Mouse (Mus musculus): ENCODE results near the gene Ankrd65. TPM values are rescaled to one million over a fixed set of nuclear protein-coding genes. Genes with fewer than 3 reads are reported as not detected.
A peak's percentile ranks its signal among the peaks of the same experiment; 100 is the strongest.
"Not testable (repeated sequence)": the region's sequence is repeated elsewhere in the genome, so short reads cannot be mapped to it uniquely, and the experiment has no call there.

Gene Ankrd65
- polyA plus RNA-seq, 1 experiment from 2014 or later = not detected

DNA sequence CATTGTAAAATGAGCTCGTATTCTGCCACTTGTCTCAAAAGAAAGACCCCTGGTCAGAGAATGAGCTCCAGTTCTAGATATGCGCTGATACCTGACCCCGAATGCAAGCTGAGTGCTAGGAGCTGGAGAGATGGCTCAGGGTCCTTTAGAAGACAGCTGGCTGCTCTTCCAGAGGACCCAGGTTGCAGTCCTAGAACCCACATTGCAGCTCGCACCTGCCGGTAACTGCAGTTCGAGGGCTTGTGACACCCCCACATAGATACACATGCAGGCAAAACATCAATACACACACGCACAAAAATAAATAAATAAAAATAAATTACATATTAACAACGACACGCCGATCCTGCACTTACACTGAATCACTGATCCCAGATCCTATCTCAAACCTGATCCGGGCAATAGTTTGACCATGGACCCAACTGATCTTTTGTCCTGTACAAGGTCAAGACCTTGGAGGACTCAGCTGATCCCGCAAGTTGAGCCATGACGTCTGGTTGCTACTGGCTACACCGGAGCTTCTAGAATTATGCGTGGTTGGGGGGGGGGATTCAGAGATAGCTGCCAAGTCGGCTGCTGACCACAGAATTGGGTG lies 6.7 kb upstream of the Ankrd65 start:
- Histone ChIP-seq H3K9me3 (ENCODE audit: control insufficient read depth, low read length) (no peaks in the 10 kb centered on the region), H3K4me2 (ENCODE audit: low read depth, low read length) (peak overlapping the region; percentile 73), H3K27me3 (replicated peaks; ENCODE audit: control insufficient read depth, insufficient read depth, low read length) (no peaks in the 10 kb centered on the region), H3K4me3 (ENCODE audit: low read length) (peak overlapping the region; percentile 76), H3K36me3 (ENCODE audit: control insufficient read depth, insufficient read depth, low read length) (no peaks in the 10 kb centered on the region), H3K27ac (ENCODE audit: low read length) (peak overlapping the region; percentile 97), H3K9ac (ENCODE audit: low read depth, low read length) (peak overlapping the region; percentile 91), H3K4me1 (ENCODE audit: control insufficient read depth, insufficient read depth, low read length) (peaks cover 16% of the 10 kb centered on the region)
- 30% methylated on average over 16 of the region's 16 CpGs for WGBS
- peak; percentile 5; the same call in 1 of the 2 replicates for ATAC-seq

DNA sequence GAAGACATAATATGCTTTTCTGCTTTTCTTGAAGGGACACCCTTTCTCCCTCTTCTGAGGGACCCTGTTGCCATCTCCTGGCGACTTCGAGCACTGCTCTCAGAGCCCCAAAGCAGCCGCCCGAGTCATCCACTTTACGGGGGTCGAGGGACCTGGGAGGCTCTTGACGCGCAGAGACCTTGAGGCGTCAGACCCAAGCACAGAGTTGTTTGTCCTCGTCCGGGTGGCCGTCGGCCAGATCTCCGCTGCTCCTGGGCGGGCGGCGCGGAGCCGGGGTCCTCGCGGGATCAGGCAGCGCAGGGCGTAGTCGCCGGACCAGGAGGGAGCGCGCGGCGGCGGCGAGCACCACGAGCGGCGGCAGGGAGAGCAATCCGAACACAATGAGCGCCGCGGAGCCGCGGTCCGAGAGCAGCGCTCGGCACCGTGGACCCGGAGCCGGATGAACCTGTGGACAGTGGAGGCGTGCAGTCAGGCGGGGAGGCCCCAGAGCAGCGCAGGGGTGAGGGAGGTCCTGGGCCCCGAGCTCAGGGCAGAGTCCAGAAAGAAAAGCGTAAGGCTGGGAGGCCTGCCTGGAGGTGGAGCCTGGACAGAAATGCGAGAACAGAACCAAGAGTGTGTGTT lies 6.0 kb upstream of the Ankrd65 start:
- Histone ChIP-seq H3K4me3 (ENCODE audit: low read length) (peak overlapping the region; percentile 76), H3K9ac (ENCODE audit: low read depth, low read length) (peak overlapping the region; percentile 91), H3K4me2 (ENCODE audit: low read depth, low read length) (peak overlapping the region; percentile 73), H3K27me3 (replicated peaks; ENCODE audit: control insufficient read depth, insufficient read depth, low read length) (no peaks in the 10 kb centered on the region), H3K36me3 (ENCODE audit: control insufficient read depth, insufficient read depth, low read length) (no peaks in the 10 kb centered on the region), H3K9me3 (ENCODE audit: control insufficient read depth, low read length) (no peaks in the 10 kb centered on the region), H3K27ac (ENCODE audit: low read length) (peak overlapping the region; percentile 97), H3K4me1 (ENCODE audit: control insufficient read depth, insufficient read depth, low read length) (peaks cover 16% of the 10 kb centered on the region)
- under 1% methylated on average over 52 of the region's 52 CpGs for WGBS
- ATAC-seq = peak; percentile 94

DNA sequence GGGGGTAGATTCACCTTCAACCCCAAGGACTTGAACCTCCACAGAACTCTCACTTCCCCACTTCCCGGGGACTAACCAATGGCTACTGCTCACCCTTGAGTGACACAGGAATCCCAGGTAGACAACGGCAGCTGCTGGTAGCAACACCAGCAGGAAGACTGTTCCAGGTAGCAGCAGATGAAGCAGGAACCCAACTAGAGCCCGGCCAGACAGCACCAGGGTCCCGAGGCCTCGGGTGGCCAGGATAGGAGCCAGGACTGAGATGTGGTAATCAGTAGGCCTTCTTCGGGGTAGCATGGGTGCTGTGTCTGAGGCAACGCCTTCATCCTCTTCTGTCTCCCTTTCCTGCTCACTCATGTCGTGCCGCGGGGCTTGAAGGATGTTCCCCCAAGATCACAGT lies 5.0 kb upstream of the Ankrd65 start:
- peak overlapping the region; percentile 23; the same call in 1 of the 2 replicates for H3K27ac ChIP-seq (ENCODE audit: low read length)
- ATAC-seq = no peak
- 83% methylated on average over 10 of the region's 10 CpGs for WGBS
- no peaks in the 10 kb centered on the region for H3K27me3 ChIP-seq (replicated peaks; ENCODE audit: control insufficient read depth, insufficient read depth, low read length)
- no peak overlapping the region for H3K4me3 ChIP-seq (ENCODE audit: low read length)
- no peaks in the 10 kb centered on the region for H3K36me3 ChIP-seq (ENCODE audit: control insufficient read depth, insufficient read depth, low read length)
- H3K9me3 ChIP-seq (ENCODE audit: control insufficient read depth, low read length) = no peaks in the 10 kb centered on the region
- peaks cover 16% of the 10 kb centered on the region for H3K4me1 ChIP-seq (ENCODE audit: control insufficient read depth, insufficient read depth, low read length)
- H3K9ac ChIP-seq (ENCODE audit: low read depth, low read length) = 0 out of 2 replicates have a peak overlapping the region, but pooled peaks have one; percentile 24
- H3K4me2 ChIP-seq (ENCODE audit: low read depth, low read length) = no peak overlapping the region

DNA sequence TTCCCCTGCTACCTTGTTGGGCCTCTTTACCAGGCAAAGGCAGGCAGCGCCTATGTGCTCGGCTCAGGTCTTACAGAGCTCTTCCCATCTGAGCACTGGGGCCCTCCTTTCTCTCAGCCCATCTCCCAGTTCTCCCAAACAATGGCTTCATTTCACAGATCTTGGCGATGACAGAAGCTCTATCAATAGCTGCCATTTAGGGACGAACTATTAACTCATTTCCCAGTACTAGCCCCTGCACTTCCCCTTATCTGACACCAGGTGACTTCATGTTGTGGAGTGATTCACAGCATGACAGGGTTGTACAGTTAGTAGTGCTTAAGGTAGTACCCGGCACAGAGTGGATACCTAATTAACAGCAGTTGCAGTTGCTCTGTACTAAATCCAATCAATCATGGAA lies 4.4 kb upstream of the Ankrd65 start, which contains the start of gene Tmem88b:
Tmem88b (minus strand) TSS at position 56 of the 400 bp plus-strand sequence.
- H3K36me3 ChIP-seq (ENCODE audit: control insufficient read depth, insufficient read depth, low read length) = no peaks in the 10 kb centered on the region
- peak within 1 kb of the TSS; percentile 73 for H3K4me2 ChIP-seq (ENCODE audit: low read depth, low read length)
- peak within 1 kb of the TSS; percentile 91 for H3K9ac ChIP-seq (ENCODE audit: low read depth, low read length)
- H3K27ac ChIP-seq (ENCODE audit: low read length) = peak within 1 kb of the TSS; percentile 97
- WGBS = 60% methylated on average over 5 of the region's 5 CpGs
- H3K4me1 ChIP-seq (ENCODE audit: control insufficient read depth, insufficient read depth, low read length) = peaks cover 15% of the 10 kb centered on the region
- H3K27me3 ChIP-seq (replicated peaks; ENCODE audit: control insufficient read depth, insufficient read depth, low read length) = no peaks in the 10 kb centered on the region
- no peak for ATAC-seq
- H3K4me3 ChIP-seq (ENCODE audit: low read length) = peak within 1 kb of the TSS; percentile 76
- no peaks in the 10 kb centered on the region for H3K9me3 ChIP-seq (ENCODE audit: control insufficient read depth, low read length)

DNA sequence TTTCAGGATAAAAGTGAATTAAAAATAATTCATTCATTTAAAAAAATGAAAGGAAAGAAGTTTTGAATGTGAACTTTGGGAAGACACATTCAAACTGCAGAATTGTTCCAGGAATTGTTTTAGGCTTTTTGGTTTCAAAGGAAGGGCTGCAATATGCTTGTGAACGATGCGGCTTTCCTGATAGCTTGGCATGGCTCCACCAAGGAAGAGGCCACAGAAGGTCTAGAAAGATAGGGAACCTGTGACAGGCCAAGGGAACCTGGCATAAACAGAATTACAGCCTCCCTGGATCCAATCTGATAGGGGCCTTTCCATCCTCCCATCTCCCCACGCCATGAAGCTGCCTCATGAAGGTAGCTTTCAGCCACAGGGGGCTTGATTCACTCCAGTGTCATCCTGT lies 1.9 kb upstream of the Ankrd65 start:
- H3K36me3 ChIP-seq (ENCODE audit: control insufficient read depth, insufficient read depth, low read length) = no peaks in the 10 kb centered on the region
- H3K4me3 ChIP-seq (ENCODE audit: low read length) = no peak overlapping the region
- H3K9ac ChIP-seq (ENCODE audit: low read depth, low read length) = no peak overlapping the region
- no peak overlapping the region for H3K27ac ChIP-seq (ENCODE audit: low read length)
- ATAC-seq = no peak
- 68% methylated on average over 3 of the region's 3 CpGs for WGBS
- no peaks in the 10 kb centered on the region for H3K9me3 ChIP-seq (ENCODE audit: control insufficient read depth, low read length)
- H3K27me3 ChIP-seq (replicated peaks; ENCODE audit: control insufficient read depth, insufficient read depth, low read length) = no peaks in the 10 kb centered on the region
- no peak overlapping the region for H3K4me2 ChIP-seq (ENCODE audit: low read depth, low read length)
- H3K4me1 ChIP-seq (ENCODE audit: control insufficient read depth, insufficient read depth, low read length) = peaks cover 12% of the 10 kb centered on the region

DNA sequence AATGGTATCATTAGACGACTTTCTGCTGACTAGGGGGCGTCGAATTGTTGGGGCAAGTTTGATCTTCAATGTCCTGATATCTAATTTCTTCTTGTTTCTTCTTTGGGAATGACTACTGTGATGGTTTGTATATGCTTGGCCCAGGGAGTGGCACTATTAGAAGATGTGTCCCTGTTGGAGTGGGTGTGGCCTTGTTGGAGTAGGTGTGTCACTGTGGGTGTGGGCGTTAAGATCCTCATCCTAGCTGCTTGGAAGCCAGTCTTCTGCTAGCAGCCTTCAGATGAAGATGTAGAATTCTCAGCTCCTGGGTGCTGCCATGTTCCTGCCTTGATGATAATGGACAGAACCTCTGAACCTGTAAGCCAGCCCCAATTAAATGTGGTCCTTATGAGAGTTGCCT lies 1.4 kb upstream of the Ankrd65 start:
- not testable (repeated sequence) for ATAC-seq; H3K36me3 ChIP-seq (ENCODE audit: control insufficient read depth, insufficient read depth, low read length); H3K4me3 ChIP-seq (ENCODE audit: low read length); H3K9me3 ChIP-seq (ENCODE audit: control insufficient read depth, low read length); H3K27me3 ChIP-seq (replicated peaks; ENCODE audit: control insufficient read depth, insufficient read depth, low read length); H3K27ac ChIP-seq (ENCODE audit: low read length); H3K9ac ChIP-seq (ENCODE audit: low read depth, low read length); H3K4me2 ChIP-seq (ENCODE audit: low read depth, low read length)
- peaks cover 12% of the 10 kb centered on the region for H3K4me1 ChIP-seq (ENCODE audit: control insufficient read depth, insufficient read depth, low read length)
- 78% methylated on average over 4 of the region's 4 CpGs for WGBS

DNA sequence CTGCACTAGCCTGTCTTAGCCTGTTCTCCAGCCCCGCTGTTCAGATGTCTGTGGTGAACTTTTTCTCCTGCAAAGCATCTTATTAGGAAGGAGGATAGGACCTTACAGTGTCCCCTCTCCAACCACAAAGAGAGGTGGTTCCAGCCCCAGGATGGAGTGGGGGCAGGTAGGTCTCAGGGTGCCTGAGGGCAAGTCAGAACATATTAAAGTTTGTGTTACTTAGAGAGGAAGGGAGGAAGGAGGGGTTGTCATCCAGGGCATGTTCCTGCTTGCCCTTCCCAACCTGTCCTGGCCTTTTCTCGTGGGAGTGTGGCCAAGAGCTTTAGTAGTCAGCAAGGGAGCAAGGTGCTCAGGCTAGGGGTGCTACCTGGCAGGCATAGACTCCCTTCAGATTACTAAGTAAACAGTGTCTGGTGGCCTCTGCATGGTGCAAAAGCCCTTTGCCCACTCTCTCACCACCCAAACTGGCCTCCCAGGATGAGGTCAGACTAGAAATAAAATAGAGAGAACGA lies 467 bp downstream of the Ankrd65 start:
- Histone ChIP-seq H3K27ac (ENCODE audit: low read length) (no peak overlapping the region), H3K9ac (ENCODE audit: low read depth, low read length) (no peak overlapping the region), H3K4me1 (ENCODE audit: control insufficient read depth, insufficient read depth, low read length) (0 out of 2 replicates have a peak, but pooled peaks cover under 1% of the 10 kb centered on the region), H3K27me3 (replicated peaks; ENCODE audit: control insufficient read depth, insufficient read depth, low read length) (no peaks in the 10 kb centered on the region), H3K36me3 (ENCODE audit: control insufficient read depth, insufficient read depth, low read length) (no peaks in the 10 kb centered on the region), H3K4me3 (ENCODE audit: low read length) (no peak overlapping the region), H3K9me3 (ENCODE audit: control insufficient read depth, low read length) (no peaks in the 10 kb centered on the region), H3K4me2 (ENCODE audit: low read depth, low read length) (no peak overlapping the region)
- 60% methylated on average over 3 of the region's 3 CpGs for WGBS
- peak; percentile 55; the same call in 1 of the 2 replicates for ATAC-seq

DNA sequence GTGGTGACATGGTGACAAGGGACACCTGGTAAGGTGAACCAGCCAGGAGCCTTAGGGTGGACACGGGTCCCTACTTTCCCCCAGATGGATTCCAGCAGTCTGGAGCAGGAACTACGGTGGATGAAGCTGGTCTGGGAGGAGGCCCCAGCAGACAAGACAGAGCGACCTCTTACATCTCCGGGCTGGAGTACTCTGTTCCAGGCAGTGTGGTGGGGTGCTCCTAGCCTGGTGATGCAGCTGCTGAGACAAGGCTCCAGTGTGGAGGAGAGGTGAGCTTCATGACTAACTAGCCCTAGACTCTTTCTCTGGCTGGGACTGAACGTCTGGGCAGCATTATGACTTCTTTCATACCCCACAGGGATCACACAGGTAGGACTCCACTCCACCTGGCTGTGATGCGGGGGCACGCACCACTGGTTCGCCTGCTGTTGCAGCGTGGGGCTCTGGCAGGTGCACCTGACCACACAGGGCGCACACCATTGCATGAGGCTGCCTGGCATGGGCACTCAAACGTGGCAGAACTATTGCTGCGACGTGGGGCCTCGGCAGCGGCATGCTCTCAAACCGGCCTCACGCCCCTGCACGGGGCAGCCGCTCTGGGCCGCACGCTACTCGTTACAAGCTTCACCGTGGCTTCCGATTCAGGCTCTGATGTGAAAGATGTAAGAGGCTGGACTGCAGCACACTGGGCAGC lies 1.1 kb downstream of the Ankrd65 start:
- H3K4me2 ChIP-seq (ENCODE audit: low read depth, low read length) = no peak overlapping the region
- H3K27me3 ChIP-seq (replicated peaks; ENCODE audit: control insufficient read depth, insufficient read depth, low read length) = no peaks in the 10 kb centered on the region
- no peak overlapping the region for H3K27ac ChIP-seq (ENCODE audit: low read length)
- H3K9ac ChIP-seq (ENCODE audit: low read depth, low read length) = 0 out of 2 replicates have a peak overlapping the region, but pooled peaks have one; percentile 29
- no peak overlapping the region for H3K4me3 ChIP-seq (ENCODE audit: low read length)
- 72% methylated on average over 24 of the region's 24 CpGs for WGBS
- H3K4me1 ChIP-seq (ENCODE audit: control insufficient read depth, insufficient read depth, low read length) = no peaks in the 10 kb centered on the region
- H3K36me3 ChIP-seq (ENCODE audit: control insufficient read depth, insufficient read depth, low read length) = no peaks in the 10 kb centered on the region
- 0 out of 2 replicates have a peak, but pooled peaks have one; percentile 17 for ATAC-seq
- H3K9me3 ChIP-seq (ENCODE audit: control insufficient read depth, low read length) = no peaks in the 10 kb centered on the region

DNA sequence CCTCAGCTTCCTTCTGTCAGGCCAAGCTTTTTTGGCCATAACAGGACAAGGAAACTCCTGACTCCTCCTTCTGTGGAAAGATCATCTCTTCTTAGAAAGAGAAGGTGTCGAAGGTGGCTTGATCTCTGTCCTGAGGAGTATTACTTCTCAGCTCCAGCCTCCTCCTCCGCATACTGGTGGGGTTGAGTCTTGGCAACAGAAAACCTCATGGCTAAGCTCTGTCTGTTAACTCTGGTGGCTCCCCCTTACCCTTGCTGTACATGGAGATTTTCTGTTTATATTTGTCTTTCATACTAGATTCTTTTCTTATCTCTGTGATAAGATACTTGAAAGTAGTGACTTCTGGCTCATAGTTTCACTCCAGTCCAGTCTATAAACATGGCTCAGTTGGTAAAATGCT lies 3.5 kb downstream of the Ankrd65 start:
- no peak for ATAC-seq
- no peaks in the 10 kb centered on the region for H3K36me3 ChIP-seq (ENCODE audit: control insufficient read depth, insufficient read depth, low read length)
- no peaks in the 10 kb centered on the region for H3K4me1 ChIP-seq (ENCODE audit: control insufficient read depth, insufficient read depth, low read length)
- no peaks in the 10 kb centered on the region for H3K9me3 ChIP-seq (ENCODE audit: control insufficient read depth, low read length)
- H3K27me3 ChIP-seq (replicated peaks; ENCODE audit: control insufficient read depth, insufficient read depth, low read length) = no peaks in the 10 kb centered on the region
- WGBS = 66% methylated on average over 2 of the region's 2 CpGs
- H3K4me3 ChIP-seq (ENCODE audit: low read length) = no peak overlapping the region
- no peak overlapping the region for H3K4me2 ChIP-seq (ENCODE audit: low read depth, low read length)
- H3K9ac ChIP-seq (ENCODE audit: low read depth, low read length) = no peak overlapping the region
- no peak overlapping the region for H3K27ac ChIP-seq (ENCODE audit: low read length)

All from intestine, embryonic 16.5 days (tissue).